Mouse (Mus musculus): Measurements from ENCODE around the gene Cmtm8.
A peak's percentile ranks its signal among the peaks of the same experiment; 100 is the strongest.

Gene Cmtm8

DNA sequence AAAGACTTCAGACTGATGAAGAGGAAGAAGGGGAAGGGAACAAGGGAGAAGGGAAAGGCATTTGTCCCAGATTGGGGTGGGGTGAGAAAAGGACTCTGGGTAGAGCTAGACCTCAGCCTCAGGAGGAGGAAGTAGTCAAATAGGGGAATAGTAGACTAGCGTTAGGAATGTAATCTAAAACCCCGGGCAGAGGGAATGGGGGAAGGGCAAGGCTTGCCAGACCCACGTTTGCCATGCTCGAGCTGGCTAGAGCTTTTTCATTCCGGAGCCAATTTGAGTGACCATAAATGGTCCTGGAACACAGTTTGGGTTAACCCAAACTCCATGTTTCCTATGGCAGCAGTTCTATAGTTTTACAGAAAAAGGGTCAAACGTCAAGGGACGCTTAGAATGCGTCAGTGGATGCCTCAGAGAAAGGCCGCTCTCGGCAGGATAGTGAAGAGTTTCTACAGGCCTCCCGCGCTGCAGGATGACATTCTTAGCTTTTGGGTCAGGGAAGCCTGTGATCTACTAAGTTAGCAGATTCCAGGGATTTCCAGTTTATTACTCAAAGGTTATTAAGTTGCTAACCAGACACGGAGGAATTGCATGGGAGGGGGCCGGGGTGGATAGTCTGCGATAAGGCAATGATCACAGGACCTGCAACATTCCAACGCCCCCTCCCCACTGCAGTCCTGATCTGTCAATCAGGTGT, 58.4 kb downstream of the Cmtm8 start:
- no peak for ATAC-seq (ENCODE audit: low TSS enrichment)

DNA sequence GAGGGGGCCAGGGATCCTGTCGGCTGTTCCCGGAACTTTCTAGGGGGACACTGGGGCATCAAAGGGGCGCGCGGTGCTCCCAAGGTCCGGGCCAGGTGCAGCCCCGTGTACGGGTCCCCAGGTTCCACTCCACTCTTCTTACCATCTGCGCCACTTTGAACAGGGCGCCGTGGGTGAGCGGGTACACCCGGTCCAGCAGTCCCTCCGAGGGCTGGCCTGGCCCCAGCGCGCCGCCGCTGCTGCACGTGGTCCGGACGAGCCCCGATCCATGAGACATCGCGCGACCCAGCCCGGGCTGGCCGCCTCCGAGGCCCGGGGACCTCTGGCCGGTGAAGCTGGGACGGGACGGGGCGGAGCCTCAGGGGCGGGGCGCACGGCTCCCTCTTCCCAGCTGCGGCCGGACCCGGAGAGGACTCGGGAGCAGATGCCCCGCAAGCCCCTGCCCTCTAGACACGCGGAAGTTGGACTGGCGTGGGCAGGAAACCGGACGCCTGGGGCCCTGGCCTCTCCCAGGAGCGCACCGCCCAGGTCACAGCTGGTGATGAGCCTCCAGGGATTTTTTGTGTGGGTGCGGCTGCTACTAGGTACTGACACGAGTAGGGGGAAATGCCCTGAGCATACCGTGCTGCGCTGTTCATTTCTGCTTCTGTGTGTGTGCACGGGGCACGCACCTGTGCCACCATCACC, 62.3 kb downstream of the Cmtm8 start, which contains the start of gene Cmtm7:
Gene Cmtm7 (minus strand): TSS at position 331 of the 687 bp plus-strand sequence.
- peak; percentile 31; the same call in 1 of the 2 replicates for ATAC-seq (ENCODE audit: low TSS enrichment)

DNA sequence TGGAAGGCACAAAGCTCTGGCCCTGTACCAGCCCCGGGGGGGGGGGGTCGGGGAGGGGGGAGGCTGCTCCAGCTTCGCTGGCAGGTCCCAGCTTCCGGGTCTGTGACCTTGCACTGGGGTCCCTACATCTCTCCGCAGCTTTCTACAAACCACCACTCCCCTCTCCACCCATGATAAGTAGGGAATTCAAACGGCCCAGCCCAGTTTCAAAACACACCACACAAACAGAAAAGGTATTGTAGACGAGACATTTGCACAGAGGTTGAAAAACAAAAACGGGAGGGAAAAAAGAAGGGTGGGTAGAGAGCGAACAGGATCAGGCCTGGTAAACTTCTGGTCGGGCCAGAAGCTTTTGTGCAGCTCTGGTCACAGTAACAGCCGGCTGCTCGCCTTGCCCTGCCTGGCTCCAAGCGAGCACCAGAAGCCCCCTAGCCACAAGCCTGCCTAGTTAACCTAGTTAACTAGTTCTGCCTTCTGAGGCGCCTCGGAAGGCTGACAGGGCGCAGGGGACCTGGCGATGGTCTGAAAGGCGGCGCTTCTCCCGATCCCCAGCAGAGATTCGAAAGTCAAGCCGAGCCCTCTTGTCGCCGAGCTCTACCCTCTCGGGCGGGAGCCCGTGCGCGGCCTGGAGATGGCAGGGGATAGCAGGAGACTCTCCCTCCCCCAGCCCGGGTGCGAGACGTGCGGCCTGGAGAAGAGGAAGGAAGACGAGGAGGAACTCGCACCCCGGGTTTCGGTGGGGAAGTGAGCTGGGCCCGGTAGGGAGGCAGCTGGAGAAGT, 63.0 kb downstream of the Cmtm8 start:
- peak; percentile 57; the same call in 1 of the 2 replicates for ATAC-seq (ENCODE audit: low TSS enrichment)

DNA sequence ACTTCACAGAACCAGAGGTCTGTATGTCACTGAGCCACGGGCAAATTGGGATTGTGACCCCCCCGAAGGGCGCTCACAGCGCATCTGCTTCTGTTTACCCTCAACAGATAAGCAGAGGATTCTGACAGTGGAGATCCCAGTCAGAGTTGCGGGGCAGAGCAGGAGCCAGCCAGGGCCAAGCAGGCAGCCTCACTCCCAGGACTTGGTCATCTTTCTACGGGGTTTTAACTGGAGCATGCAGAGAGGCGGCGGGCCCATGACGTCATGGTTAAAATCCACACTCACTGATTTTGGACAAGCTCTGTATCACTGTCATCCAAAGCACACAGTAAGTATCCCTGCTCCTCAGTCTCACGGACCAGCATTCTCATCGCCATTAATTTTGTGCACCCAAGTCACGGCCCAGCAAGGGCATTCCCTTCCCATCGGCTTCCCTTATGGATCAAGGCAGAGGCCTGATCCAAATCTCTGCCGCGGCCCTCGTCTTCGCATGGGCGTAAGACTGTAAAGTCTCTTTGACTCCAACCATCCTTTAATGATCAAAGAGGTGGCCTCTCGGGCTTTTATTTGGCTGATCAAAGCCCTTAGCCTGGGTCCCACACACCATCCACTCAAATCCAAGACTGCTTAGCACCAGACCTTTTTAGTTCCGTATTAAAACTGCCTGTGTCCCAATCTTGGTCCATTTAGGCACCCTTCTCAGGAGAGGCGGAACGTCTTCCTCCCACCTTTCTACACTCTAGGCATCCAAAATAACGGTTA, 63.8 kb downstream of the Cmtm8 start:
- no peak for ATAC-seq (ENCODE audit: low TSS enrichment)

DNA sequence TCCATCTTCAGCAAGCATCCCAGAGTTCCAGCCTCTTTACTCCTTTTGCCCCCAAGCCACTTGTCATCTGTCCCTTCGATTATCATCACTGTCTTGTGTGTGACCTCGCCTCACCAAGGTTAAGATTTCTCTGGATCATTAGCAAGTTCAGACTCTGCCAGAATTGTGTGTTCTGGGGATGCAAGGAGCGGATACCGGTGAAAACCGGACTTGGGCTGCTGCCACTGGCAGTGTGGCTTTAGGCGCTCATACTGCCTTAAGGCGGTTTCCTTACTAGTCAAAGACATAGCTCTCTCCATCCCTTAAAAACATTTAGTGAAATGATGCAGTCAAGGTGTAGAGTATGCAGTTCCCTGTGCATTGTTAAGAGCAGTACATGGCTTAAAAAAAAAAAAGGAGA, 65.1 kb downstream of the Cmtm8 start:
- ATAC-seq (ENCODE audit: low TSS enrichment), result no peak

DNA sequence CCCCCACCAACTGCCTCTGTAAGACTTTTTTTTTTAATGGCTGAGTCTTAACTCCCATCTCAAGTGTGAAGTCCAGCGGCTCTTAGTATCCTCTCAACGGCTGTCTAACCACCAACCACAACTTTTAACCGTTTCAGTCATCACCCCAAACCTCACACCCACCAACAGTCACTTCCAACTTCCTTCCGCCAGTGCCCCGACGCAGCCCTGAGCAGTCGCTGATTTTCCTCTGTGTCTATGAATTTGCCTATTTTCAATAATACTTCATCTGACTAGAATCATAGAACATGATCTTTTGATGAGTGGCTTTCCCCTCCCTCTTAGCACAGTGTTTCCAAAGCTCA, 65.9 kb downstream of the Cmtm8 start:
- no peak for ATAC-seq (ENCODE audit: low TSS enrichment)

DNA sequence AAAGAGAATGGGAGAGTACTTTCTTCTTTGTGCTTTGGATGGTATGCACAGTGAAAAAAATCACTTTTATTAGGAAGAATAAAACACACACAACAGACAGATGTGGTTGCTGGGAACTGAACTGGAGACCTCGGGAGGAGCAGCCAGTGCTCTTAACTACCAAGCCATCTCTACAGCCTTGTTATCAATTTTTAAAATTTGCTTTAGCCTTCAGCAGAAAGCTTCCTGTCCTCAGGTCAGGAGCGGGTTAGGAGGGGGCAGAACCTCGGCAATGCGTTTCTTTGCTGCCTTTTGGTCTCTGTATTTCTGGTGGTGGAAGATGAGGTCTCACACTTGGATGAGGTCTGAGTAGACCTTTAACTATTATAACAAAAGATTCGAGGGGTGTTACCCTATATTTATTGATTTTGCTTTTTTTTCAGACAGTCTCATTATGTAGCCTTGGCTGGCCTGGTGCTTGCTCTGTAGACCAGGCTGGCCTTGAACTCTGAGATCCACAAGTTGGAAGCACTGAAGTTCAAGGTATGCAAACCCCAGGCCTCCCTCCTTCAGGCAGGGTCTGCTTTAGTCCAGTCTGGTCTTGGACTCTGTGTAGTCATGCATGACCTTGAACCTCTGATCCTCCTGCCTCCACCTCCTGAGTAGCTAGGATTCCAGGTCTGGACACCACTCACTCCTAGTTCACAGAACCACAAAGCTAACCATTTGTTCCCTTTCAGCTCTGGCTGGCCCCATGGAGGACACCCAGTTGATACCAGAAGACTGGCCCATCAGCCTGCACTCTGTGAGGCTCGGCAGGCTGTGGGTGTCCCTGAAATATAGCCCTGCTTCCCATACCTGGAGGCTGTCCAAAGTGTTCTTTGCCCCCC, 66.5 kb downstream of the Cmtm8 start:
- no peak for ATAC-seq (ENCODE audit: low TSS enrichment)

DNA sequence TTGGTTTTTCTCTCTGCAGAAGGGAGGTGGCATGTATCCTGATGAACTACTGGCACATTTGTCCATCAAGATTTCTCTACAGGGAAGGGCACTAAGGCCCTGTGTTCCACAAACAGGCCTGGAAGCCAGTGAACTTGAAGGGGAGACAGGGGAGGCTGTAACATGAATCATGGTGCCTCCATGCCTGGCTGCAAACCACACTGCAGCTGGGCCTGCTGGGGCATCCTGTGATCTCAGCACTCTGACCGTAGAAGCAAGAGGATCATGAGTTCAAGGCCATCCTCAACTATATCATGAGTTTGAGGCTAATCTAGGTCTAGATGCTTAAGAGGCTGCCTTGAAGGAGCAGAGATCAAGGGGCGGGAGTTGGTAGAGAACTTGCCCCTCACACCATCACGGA, 67.6 kb downstream of the Cmtm8 start:
- no peak for ATAC-seq (ENCODE audit: low TSS enrichment)

DNA sequence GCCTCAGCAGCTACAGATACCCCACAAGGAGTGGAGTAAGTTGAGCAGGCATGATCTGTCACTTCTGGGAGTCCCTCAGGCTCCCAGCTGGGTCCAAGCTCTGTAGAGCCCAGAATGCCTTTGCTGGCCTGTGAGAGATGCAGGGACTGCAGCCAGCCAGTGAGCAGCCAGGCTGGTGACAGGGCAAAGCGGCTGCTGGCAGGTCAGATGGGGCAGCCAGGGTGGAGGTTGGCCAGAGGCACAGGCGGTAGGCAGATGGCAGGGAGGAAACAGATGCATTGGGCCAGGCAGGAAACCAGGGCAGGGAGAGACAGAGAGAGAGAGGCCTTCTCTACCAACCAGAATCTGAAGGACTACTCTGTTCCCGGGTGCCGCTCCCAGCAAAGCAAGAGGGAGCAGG, 68.7 kb downstream of the Cmtm8 start:
- ATAC-seq (ENCODE audit: low TSS enrichment), result no peak

DNA sequence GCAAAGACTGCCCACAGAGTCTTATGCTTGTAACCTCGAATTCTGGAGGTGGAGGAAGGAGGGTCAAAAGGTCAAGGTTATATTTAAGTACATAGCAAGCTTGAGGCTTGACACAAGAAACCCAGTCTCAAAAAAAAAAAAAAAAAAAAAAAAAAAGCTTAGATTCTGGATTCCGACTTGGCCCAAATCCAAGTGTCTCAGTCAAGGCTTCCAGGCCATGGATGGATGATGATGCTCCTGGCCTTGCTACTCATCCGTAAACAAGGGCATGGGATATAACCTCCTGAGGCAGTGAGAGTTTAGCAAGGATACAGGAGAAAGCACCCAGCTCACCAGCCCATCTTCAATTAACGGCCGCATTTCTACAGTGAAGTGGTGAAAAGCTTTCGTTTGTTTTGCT, 69.3 kb downstream of the Cmtm8 start:
- no peak for ATAC-seq (ENCODE audit: low TSS enrichment)

DNA sequence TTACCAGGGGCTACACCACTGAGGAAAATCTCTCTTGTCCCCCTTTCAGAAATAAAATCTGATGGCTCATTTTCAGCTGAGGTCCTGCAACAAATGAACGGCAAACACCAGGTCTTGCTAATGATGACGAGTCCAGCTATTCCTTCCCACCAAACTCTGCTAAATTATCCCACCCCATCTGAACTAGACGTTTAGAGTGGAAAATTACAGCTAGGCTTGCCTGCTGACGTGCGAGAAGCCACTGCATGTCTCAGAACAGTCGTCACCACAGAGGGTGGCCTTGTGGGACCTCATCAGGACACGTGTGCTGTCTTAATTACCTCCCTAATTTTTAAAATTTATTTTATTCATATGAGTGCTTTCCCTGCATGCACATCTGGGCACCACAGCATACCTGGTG, 72.4 kb downstream of the Cmtm8 start:
- ATAC-seq (ENCODE audit: low TSS enrichment), result no peak

DNA sequence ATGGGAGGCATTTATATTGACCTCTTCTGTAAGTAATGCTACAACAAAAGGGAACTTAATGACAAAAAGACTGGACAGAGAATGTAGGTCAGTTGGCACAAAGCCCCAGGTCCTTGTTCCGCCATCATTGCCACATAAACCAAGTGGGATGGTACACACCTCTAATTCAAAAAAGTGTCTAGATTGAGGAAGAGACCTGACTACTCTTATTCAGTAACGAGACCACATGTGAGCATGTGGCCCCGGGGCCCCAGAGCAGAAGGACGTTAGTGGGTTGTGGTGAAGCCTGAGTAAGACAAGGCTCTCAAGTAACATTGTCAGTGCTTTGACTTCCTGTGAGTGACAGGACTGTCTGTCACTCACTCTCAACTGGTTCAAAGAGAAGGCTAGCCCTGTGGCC, 73.7 kb downstream of the Cmtm8 start:
- no peak for ATAC-seq (ENCODE audit: low TSS enrichment)

DNA sequence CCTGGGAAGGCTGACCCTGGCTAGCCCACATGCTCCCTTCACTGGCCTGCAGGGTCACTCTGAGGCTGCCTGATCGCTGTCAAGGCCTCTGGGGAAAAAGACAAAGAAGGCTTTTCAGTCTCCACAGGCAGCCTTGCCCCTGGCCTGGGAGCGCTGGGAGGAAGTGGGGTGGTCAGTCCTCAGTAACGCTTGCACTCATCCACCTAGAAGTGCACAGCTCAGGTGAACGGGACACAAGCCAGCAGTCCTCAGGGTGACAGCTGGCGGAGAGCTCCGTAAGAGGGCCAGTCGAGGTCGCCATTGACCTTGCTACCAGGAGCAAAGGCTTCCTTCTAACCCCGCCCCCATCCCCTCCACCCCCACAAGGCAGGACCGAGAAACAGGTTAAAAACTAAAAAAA, 75.9 kb downstream of the Cmtm8 start:
- ATAC-seq (ENCODE audit: low TSS enrichment), result no peak

DNA sequence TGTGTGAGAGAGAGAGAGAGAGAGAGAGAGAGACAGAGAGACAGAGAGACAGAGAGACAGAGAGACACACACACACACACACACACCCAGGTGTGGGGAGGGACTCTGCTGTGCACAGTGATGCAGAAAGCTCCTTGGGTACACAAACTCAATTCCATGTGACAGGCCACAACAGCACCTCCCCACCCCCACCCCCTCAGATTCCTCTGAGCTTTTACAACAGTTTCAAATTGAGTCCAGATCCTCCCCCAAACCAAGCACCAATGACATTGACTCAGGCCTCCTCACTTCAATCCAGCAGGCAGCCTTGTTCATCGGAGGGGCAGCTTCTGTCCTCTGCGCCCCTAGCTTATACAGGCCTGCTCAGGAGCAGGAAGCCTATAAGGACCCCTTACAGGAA, 76.4 kb downstream of the Cmtm8 start:
- ATAC-seq (ENCODE audit: low TSS enrichment), result no peak

DNA sequence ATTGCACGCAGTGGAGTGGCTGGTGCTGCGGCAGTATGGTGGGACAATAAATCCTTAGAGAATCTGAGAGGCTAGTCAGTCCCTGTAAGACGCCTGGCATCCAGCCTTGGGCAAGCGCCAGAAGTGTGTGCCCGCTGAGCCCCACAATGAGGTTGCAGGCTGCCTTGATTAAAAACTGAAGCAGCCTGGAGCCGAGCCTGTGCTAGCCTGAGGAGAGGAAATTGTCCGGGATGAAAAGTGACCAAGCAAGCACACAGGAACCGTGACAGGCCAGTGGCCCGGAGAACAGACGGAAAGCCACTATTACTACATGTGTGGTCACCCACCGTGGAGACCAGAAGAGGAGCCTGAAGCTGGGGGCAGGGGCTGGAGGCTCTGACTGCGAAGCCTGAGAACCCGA, 76.9 kb downstream of the Cmtm8 start:
- no peak for ATAC-seq (ENCODE audit: low TSS enrichment)

DNA sequence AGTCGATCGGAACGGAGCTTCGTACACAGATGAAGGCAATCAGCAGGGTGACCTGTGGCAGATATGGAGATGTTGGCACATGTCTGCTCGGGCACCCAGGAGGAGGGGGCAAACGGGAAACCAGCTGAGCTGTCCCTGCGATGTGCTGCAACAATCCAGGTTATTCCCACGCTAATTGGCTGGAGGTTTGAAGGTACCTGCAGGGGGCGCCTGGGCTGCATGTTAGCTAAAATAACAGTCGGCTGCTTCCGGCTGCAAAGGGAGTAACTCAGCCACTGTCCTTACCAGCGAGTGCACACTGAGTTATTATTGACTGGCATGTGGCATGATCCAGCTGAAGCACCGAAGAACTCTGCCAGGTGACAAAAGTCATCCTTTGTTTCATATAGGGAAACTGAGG, 80.6 kb downstream of the Cmtm8 start:
- no peak for ATAC-seq (ENCODE audit: low TSS enrichment)

DNA sequence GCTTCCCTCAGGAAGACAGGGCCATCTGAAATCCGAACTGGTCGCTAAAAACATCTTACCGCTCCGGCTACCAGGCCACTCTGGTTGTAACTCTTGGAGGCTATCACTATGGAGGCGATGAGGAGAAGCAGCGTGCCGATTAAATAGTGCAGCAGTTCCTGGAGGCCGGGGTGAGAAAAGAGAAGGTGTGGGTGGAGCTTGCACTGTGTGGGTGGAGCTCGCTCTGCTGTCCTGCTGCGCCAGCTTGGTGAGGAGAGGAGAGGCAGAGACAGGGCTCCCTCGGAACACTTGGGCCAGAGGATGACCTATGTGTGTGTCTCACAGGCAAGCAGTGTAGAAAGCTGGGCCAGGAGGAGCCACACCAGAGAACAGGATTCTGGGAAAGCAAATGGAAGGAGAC, 82.1 kb downstream of the Cmtm8 start:
- peak; percentile 78 for ATAC-seq (ENCODE audit: low TSS enrichment)

DNA sequence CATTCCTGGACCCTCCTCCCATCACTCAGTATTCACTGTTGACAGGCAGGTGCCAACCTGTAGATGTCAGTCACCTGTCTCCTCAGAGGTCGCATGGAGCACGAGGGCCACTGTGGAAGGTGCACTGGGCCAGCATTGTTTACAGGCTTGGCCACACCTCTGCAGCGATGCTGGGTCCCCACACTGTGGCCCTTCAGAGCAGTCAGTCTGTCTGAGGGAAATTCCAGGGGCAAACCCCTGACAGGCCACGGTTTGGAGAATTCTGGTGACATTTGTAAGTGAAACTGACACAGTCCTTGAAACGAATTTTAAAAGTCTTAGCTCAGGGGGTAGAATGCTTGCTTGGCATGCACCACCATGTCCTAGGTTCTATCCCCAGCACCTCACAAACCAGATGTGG, 83.6 kb downstream of the Cmtm8 start:
- ATAC-seq (ENCODE audit: low TSS enrichment), result no peak

DNA sequence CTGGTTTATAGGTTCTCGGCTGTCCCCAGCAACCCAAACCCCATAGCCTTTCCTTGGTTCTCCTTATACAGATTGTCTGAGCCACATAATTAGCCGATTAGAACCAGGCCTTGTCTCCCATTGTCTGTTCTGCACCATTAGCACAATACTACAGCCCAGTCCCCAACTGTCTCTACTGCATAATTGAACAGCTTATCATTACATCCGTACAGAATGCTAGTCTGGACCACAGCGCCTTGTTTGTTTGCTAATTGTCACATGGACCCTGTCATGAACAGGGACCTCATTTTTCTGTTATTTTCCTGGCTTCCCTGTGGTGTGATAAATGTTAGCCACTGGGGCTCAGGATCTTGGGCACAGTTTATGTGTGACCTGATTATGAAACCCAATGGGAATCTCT, 84.1 kb downstream of the Cmtm8 start:
- no peak for ATAC-seq (ENCODE audit: low TSS enrichment)

DNA sequence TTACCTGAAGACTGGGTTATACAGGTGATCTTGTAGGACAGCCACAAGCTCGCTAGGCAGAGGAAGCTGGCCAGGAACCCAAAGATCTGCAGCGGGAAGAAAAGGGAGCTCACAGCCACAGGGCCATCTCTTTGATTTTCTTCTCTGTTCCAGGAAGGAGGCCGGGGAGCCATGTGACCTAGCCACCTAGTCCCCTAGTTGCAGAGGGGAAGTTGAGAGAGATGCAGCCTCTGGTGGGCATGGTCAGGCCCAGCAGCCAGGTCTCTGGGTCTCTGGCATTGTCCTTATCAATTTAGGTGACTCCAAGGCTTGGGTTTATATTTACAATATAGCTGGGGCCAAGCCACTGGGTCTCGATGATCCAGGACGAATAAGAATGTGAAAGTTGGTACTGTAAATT, 85.2 kb downstream of the Cmtm8 start:
- ATAC-seq (ENCODE audit: low TSS enrichment), result no peak

DNA sequence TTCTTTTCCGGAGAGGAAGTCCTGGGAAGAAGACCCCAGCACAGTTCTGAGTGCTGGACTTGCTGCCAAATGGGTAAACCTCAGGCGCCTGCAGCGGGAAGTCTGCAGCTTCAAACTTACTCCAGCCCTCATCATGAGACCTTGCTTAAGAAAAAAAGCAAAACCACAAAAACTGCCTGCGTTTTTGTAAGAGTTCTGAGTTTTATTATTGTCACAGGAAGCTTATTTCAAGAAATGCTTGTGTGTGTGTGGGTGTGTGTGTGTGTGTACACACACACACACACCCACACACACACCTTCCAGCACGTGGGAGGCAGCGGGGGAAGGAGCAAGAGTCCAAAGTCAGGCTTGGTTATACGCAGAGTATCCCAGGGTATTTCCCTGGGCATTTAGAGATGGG, 85.7 kb downstream of the Cmtm8 start:
- ATAC-seq (ENCODE audit: low TSS enrichment), result no peak

All from frontal cortex, adult (tissue).